Mouse (Mus musculus): ENCODE measurements at regions not wholly inside any gene's neighbourhood (a gene's known extent, or its start where the extent isn't known, plus 50 kb on each side); places are given as distances from the start of the nearest gene placed in this dataset.

DNA sequence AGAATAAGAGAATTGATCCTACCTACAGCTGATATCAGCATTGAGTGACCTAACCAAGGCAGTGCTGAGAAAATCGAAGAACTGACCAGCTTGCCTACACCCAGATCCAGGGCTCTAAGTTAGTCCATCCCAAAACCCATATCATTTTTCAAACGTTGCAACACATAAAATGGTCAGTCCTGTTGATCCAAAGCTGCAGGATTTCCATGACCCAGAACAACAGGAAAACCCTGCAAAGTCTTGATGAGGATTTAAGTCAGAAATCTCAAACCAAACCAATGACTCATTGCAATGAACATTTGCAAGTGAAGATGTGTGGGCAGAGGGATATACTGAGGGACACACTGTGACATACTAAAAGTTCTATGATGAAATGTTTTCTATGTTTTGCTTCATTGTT is 53.5 kb upstream of the Trabd2b start:
- DNase-seq (ENCODE audit: low read depth, low spot score), result no peak
